Mouse (Mus musculus) T-helper 1 cell (primary cell): ENCODE measurements around the gene Slc7a7.

ENCODE experiments used
- in situ Hi-C: fragments of 300-600 bp; cut with MboI, MseI; formaldehyde crosslinking; loops from one replicate; pipeline ENCODE4 v1.15.1; 2025; ENCODE audit warnings: high pct_unique_total_duplicates

Gene Slc7a7

GRCm38 (mm10) chr14:54432837-54433830 is 15.6 kb upstream of the Slc7a7 start:
- in situ Hi-C loops, result no loop called here

- in situ Hi-C loops, result no loop called here
Observed at GRCm38 (mm10) chr14:54432078-54432836, 14.7 kb upstream of the Slc7a7 start.

GRCm38 (mm10) chr14:54431334-54432077 is 13.9 kb upstream of the Slc7a7 start, which contains the start of gene Mmp14:
Gene Mmp14, plus strand, starts transcription at chr14:54431612.
- in situ Hi-C loops, result no loop called here

DNA sequence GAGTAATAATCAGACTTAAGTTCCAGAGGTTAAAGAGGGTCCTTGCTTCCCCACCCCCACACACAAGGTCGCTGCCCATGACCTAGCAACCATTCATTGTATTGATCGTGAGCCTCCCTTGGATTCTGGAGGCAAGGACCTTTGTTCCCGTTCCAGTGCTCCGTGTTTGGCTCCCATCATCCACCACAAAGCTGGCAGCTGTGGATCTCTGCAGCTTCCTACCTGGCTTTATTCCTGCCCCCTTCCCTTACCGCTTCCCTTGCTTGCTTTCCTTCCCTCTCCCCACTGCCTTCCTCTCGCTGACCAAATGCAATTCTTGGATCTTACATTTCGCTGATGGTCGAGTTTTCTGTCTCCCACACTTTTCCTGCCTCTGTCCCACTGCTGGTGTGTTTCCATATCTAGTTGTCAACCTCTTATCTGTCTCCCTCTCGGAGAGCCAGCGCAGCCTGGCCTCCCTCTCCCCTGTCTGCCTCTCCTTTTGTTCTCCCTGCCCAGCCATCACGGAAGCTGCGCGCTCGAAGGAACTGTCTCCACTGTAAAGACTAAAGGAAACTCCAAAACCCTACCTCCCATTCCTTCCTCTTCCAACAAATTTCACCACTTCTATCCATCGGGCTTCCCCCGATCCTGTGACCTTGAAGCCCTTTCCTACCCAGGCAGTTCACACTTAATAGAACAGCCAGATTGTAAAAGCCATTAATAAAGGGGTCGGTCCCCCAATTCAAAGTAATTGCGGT is 13.0 kb upstream of the Slc7a7 start:
- in situ Hi-C loops, result no loop called here

GRCm38 (mm10) chr14:54429332-54430093 is 11.9 kb upstream of the Slc7a7 start:
- in situ Hi-C loops, result no loop called here

- in situ Hi-C loops, result no loop called here
Observed at GRCm38 (mm10) chr14:54428421-54428820, 10.8 kb upstream of the Slc7a7 start.

- in situ Hi-C loops, result no loop called here
Observed at GRCm38 (mm10) chr14:54427696-54428095, 10.1 kb upstream of the Slc7a7 start.

DNA sequence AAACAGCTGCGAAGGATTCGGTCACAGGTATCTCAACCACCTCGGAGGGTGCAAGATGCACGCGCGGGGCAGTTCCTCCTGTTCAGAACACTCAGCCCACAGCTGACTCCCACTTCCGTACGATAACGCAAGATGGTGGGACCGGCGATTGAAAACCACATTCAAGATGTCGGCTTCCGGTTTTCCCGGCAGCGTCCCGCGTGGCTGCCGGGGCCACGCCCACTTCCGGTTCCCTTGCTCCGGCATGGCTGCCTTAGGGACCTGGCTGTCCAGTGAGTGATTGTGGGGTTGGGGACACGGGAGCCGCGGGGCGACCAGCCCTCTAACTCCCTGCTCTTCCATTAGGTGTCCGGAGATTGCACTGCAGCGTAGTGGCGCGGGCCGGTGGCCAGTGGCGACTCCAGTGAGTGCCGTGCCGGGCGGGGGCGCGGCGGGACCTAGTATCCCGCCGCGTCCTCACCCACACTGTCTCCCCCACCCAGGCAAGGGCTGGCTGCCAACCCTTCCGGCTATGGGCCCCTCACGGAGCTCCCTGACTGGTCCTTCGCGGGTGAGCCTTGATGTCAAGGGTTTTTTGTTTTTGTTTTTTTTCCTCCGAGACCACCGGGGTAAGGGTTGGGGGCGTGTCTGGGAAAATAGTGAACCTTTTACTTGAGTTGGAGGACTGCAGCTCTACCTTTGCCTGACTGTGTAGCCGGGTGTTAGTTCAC is 9.3 kb upstream of the Slc7a7 start, which contains the start of gene Mrpl52:
TSS of gene Mrpl52 (plus strand) at position 221 of the 710 bp plus-strand sequence.
- in situ Hi-C loops, result no loop called here

- in situ Hi-C loops, result no loop called here
Observed at GRCm38 (mm10) chr14:54426003-54426688, 8.6 kb upstream of the Slc7a7 start.

GRCm38 (mm10) chr14:54425540-54425939 is 8.0 kb upstream of the Slc7a7 start:
- in situ Hi-C loops, result no loop called here

- in situ Hi-C loops, result no loop called here
Observed at GRCm38 (mm10) chr14:54424634-54425033, 7.1 kb upstream of the Slc7a7 start.

DNA sequence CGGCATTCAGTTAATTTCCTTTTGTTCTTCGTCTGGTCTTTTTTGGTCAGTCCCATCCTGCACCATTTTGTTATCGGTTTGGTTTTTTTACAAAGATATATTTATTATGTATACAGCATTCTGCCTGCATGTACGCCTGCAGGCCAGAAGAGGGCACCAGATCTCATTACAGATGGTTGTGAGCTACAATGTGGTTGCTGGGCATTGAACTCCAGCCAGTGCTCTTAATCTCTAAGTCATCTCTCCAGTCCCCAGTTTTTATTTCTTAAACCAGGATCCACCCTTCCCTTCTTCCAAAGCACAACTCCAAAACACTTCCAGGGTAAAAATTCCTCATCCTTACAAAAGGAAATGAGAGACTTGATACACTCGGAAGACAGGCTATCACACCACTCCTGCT is 5.8 kb upstream of the Slc7a7 start:
- in situ Hi-C loops, result no loop called here

DNA sequence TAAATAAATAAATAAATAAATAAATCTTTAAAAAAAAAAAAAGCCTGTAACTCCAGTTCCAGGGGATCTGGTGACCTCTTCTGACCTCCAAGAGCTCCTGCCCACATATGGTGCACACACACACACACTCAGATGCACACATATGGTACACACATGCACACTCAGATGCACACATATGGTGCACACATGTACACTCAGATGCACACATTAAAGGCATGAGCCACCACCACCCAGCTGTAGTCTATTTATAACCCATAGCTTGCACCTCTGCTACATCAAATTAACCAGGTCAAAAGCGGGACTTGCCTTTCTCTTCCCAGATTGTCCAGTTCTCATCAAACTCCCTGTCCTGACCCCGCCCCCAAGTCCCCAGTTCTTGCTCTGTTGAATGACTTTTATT is 3.4 kb upstream of the Slc7a7 start:
- in situ Hi-C loops, result no loop called here

GRCm38 (mm10) chr14:54416830-54417229 is 750 bp downstream of the Slc7a7 start:
- in situ Hi-C loops, result no loop called here

DNA sequence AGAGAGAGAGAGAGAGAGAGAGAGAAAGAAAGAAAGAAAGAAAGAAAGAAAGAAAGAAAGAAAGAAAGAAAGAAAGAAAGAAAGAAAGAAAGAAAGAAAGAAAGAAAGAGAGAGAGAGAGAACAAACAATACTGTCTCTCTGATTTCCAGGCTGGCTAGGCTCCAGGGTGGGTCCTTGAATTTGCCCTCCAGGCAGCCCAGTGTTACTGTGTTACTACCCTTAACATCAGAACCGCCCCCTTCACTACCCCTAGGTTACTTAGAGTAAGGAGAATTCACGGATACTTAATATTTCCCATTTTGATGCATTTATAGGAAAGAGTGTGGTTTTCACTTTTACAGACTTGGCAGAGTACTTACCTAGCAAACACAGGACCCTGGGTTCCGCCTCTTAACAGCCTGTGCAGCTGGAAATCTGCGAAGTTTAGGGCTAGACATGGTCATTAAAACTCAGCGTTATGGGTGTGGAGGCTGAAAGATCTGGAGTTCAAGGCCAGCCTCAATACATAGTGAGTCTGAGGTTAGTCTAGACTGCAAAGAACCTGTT is 1.3 kb downstream of the Slc7a7 start:
- in situ Hi-C loops, result no loop called here

GRCm38 (mm10) chr14:54415241-54416020 is 2.1 kb downstream of the Slc7a7 start:
- in situ Hi-C loops, result no loop called here

GRCm38 (mm10) chr14:54413877-54414700 is 3.5 kb downstream of the Slc7a7 start:
- in situ Hi-C loops, result no loop called here
